Mouse (Mus musculus): ENCODE data around the gene Cyp17a1.

Gene Cyp17a1

DNA sequence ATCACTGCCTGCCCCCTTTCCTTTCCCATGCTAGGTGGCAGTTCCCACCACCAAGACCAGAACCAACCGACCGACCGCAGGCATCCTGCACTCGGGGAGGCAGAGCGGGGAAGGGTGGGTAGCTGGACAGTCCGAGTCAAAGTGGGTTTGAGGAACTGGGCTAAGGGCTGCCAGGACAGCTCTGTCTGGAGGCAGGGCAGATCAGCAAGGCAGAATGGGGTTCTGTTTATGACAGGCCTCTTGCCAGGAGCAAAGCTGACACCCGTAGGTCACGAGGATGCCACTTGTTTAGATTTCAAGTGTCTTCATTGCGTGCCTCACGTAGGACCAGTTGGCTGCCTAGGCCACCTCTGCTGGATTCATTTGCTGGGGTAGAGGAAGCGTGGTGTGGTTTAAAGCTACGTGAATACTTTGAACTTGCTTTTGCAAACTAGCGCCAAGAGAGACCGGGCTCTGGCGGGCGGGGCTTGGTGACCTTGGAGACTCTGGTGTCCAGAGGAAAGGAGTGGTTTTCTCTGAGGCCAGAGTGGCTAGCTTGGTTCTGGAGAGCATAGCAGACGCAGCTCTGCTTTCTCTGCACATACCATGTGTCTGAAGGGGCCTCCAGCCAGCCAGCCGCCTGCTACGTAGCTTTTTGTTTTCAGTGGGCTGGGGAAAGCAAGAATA, 31.4 kb downstream of the Cyp17a1 start:
- DNase-seq: peak; percentile 91 to 92

DNA sequence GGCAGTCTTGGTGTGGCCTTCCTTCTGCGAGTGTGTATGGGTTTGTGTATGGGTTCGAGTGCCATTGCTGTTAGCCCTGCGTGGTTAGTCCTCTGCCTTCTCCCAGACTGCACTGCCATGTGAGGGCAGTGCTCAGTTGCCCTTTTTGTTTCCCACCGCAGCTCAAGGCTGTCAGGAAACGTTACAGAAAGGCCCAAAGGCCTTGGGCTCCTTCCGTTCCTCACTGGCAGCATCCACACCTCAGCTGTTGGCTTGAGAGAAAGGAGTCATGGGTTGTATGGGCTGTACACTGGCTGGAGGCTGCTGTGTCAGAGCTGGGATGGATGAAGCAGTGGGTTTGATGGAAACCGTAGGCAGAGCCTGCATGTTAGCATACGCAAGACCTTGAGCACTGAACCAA, 32.2 kb downstream of the Cyp17a1 start:
- no peak for DNase-seq

DNA sequence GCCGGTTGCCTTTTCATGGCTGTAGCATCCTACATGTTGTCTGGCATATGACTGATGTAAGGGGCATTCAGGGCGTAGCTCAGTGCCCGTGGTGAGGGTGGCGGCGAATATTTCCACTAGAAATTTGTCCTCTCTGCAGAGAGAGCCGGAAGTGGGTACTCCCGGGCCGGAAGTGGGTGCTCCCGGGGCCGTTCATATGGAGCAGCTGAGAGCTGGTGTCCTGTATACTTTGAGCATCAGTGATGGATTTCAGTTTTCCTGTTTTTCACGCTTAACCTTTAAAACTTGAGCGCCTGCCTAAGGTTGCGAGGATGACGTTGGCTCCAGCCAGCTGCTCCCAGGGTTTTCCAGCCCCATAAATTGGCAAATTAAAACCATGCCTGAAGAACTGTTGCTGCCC, 33.5 kb downstream of the Cyp17a1 start:
- DNase-seq: peak; percentile 49 to 54

DNA sequence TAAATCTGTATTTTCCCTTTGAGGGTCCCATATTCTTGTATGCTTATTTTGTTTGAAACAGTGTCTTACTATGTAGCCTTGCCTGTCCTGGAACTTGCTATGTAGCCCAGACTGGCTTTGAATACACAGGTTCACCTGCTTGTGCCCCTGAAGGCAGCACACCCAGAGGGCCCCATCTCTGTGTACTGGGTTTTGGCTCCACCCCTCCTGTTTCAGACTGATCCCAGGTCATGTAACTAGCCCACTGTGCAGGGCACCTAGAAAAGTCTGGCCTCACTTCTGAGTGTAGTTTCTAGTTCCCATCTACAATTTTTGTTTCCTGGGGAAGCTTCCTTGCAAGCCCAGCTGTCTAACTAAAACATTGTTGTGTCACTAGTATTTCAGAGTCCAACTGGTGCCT, 33.9 kb downstream of the Cyp17a1 start:
- DNase-seq: no peak

DNA sequence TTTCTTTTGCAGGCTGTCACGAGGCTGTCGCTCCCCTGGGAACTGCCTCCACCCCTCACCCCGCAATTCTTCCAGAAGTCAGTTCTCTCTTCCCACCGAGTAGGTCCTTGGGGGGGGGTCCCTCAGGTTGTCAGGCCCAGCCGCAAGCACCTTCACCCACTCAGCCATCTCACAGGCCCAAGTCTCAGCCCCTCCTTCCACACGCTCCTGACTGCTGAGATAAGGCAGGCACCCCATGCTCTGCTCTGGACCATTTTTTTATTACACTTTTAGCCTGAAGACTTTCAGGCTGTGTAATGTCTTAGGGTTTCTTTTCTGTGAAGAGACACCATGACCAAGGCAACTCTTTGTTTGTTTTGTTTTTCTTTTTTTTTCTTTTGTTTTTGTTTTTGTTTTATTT, 35.4 kb downstream of the Cyp17a1 start:
- no peak for DNase-seq

DNA sequence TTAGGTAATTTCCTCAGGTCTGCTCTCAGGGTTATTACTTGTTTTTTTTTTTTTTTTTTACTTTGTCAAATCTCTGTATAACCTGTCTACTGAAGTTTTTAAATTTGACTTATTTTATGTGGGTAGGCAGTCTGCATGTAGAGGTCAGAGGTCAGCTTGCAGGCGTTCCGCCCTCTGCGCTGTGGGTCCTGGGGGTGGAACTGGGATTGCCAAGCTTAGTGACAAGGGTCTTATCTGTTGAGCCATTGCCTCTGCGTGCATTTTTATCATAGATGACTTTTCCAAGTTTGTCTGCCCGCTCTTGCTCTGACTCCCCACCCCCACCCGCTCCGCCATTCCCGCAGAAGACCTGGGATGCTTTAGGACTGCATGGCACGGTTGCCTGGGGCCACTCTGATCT, 37.2 kb downstream of the Cyp17a1 start:
- peak in 1 of 2 experiments; percentile 37 for DNase-seq

DNA sequence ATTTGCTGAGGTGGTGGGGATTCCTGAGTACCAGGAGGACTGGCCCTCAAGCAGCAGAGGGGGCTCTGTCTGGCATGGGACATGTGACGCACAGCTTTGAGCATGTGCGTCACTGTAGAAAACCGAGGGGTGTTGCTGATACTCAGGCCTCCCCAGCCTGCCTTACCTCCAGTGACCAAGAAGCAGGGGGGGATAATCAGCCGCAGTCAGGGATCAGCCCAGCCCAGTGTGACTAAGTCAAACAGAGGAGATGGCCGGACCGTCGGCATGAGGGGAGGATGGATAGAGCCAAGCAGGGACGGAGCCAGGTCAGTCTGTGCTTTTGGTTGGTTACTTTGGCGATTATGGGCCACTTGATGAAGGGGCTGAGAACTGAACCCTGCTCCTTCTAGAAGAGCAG, 41.3 kb downstream of the Cyp17a1 start:
- no peak for DNase-seq

DNA sequence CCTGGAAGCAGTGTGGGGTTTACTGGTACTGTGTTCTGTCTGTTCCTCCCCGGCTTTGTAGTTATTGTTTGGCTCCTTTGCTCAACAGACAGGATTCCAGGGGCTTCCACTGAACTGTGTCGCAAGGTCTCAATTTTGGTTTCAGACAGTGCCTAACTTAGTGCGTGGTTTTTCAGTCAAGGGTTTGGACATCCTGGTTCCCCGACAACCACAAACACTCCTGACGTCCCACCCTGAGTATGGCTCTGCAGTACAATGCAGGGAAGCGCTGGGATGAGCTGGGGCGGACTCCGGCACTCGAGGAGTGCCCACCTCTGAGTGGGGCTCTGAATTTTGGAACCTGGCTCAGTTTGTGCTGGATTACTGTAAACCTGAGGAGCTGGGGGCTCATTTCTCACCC, 43.2 kb downstream of the Cyp17a1 start:
- no peak for DNase-seq

DNA sequence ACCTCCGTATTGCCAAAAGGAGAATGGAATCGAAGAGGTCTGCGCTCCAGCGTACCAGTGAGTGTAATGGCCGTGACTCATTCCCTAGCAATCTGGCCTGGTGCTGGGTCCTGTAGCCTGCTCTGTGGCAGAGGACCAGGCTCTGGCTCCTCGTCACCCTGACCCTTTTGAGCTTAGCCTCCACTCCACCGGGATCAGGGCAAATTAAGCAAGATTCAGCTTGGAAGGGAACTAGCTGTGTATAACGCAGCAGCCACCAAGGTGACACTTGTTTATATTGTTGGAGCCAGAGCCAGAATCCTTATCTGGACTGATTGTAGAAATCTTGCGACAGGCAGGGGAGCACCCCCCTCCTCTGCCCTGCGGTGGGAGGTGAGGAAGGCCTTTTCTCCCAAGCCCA, 44.6 kb downstream of the Cyp17a1 start:
- DNase-seq: no peak

DNA sequence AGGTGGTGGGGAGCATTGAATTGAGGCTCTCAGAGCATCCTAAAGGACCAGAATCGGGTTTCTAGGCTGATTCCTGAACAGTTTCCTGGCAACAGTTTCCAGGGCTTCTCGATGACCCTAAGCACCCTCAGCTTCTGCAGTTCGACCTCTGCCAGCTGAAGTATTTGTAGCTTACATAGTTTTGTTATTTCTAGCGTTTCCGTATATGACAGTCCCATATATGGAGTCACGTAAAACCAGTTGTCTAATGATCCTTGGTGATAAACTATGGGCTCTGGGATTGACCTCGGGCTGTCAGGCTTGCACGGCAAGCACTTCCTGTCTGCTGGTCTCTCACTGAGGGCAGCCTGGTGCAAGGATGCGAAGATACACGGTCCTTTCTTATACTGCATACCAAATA, 47.5 kb downstream of the Cyp17a1 start:
- no peak for DNase-seq

DNA sequence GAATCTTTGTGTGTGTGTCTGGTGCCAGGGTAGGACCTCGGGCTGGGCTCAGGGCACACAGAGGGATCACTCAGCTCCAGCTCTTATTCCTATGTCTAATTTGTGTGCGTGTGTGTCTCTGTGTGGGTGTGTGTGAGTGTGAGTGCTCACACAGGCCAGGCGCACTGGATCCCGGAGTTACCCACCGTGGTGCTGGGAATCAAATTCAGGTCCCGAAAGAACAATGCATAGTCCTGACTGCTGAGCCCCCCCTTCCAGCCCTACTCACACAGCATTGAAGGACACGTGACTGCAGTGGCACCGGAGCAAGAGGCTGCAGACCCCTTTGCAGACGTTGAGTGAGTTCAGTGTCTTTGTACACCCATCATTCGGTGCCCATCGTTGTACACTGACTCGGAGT, 48.0 kb downstream of the Cyp17a1 start:
- DNase-seq: no peak

DNA sequence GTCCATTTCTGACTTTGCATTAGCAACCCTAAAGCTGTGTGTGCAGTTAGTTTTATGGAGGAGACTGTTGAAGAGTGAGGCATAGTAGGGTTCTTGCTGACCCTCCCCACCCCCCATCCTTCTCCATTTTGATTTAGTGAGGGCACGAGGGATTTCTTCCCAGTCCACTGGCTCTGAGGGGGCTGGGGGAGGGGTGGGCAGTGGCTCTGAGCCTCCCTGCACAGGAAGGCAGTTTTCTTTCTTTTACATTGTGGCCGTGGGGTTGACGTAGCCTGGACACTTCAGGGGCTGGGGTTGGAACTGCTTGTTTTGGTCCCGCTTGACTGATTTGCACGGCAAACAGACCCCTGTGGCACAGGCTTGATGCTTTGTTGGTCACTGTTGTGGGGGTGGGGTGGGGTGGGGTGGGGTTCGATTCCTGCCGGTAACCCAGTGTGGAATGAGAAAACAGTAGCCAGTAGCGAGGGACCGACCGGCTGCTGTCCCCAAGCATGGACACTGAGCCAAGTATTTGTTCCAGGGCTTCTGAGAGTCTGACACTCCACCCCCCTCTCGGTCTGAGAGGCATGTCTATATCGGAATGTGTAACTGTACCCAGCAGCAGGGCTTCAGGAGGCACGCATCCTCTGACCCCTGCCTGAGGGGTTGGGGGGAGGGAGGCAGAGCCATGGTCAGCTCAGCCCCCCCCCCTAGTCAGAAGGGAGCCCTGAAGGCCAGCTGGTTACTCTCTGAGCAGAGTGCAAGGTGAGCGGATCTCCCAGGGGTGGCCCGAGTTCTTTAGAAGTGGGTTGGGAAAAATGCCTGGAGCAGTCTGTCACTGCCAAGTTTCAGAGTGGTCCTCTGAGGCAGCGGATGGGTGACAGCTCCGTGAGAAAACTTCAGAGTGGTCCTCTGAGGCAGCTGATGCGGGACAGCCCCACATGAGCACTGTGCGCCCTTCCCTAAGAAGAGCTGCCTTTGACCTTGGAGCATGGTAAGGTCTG, 48.9 kb downstream of the Cyp17a1 start:
- DNase-seq: peak; percentile 48 to 76

DNA sequence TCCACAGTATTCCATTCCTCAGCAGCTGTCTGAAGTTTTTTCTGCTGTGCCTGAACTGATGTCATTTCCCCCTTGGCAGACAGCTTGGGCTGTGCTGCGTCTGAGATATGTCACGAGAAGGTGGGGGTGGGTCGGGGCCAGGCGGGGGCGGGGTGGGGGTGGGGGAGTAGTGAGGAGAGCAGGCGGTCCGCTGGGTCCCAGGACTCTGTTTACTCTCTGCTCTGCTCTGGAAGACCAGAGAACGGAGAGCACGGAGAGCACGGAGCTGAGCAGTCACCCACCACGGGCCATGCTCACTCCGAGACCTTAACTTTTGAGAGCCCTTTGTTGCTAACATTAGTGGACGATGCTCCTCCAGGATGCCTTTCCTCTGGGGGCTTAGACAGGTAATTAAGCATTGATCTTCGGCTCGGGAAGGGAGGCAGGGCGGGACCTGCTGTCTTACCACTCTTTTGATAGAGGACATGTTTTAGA, 49.7 kb downstream of the Cyp17a1 start:
- no peak for DNase-seq

DNA sequence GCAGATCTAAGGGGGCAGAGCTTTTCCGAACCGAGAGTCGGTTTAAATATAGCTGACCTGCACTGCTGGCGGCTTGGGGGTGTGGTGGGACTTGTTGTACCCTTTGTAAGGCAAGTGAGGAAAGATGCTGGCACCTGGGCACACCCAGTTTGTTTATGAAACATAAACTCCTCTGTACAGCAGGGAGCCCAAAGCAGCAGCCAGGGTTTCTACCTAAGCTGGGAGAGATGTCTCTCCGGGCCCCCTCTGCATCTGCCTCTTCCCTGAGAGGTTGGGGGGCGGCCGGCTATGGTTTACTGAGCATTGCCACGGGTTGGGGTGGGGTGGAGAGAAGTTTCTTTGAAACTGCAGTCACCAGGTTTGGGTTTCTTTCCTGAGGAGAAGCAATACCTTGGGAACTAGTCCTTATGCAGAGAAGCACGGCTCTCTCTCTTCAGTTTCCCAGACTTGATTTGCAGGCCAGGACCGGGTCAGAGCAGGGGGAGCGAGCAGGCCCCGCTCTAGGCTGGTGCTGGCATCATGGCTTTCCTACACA, 50.2 kb downstream of the Cyp17a1 start:
- DNase-seq: no peak

DNA sequence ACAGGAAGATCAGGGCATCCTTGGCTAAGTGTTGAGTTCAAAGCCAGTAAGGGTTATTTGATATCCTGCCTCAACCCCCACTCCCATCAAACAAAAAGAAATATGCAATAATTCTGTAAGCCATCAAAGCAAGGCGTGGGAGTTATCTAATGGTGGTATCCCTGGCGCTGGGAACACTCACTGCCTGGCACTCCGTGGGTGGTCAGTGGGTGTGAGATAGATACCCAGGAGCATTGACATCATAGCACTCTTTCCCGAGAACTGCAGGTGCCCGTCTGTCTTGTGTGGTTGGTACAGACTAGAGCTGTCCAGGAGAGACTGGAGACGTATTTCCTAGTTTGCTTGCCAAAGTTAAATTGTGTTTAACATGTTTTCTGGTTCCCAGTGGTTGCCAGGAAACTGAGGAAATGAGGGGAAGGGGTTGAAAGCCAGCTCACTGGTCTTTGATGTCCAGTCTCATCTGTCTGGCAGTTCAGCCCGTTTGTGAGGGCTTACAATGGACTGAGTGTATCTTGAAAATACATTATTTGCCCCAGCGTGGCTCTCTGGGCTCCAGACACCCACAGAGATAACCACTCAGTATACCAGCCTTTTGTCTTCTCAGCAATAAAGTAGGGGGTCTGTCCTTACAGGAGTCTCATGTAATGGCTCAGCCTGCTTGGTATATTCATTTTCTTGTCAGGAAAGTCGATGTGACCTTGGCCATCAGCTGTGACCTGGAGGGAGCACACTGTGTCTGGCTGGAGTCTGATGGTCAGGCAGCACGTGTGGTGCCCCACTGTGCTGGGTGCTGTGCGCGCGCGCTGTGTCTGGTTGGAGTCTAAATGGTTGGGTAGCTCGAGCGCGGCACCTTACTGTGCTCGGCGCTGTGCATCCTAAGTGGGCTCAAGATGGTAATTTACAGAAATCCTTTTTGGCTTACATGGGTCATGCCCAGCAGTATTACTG, 51.5 kb downstream of the Cyp17a1 start:
- DNase-seq: no peak

DNA sequence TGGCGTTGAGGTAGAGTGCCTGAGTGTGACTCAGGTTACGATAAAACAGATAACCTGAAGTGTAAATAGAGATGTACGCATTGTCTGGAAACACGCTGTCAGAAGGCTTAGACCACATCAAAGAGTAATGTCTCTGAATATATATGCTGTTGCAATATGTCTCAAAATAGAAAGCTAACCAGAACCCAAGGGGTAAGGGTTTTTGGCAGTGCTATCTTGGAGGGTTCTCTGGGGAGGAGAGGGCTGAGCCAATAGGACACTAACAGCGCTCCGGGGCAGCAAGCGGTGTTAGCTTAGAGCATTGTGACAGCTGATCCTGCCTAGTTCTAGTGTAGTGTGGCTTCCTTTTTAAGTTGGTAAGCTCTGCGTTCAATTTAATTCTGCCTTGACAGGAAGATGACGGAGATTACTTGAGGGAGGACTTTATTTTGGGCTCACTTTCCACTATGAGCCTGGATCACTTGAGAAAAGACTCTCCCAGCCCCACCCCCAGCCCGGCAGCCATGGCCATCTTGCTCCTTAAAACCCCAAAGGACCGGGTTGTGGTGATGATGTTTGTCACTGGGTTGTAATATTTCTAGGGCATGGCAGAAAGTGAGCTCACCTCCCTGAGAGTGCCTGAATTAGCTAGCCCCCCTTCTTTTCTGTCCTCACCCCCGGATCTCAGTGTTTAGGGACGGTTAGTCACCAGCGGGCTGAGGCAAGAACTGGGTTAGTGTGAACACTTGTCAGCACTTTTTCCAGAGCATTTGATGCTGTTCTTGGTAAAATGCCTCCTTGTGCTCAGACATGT, 52.8 kb downstream of the Cyp17a1 start:
- DNase-seq: no peak

DNA sequence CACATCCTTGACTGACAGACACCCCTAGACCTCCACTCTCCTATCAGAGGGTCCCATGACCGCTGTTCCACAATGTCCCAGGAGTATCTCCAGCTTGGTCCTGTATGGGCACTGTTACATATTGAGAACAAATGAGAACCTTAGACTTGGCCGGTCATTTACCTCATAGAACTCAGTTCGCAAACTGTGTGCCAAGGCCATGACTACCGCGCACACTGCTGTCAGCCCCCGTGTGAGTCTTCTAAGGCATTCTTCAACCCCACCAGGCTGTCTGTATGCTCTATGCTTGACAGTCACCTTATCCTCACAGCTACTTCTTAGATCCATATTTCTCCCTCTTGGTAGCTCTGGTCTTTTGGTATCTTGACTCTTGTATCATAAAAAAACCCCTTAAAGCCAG, 53.5 kb downstream of the Cyp17a1 start:
- DNase-seq: no peak

DNA sequence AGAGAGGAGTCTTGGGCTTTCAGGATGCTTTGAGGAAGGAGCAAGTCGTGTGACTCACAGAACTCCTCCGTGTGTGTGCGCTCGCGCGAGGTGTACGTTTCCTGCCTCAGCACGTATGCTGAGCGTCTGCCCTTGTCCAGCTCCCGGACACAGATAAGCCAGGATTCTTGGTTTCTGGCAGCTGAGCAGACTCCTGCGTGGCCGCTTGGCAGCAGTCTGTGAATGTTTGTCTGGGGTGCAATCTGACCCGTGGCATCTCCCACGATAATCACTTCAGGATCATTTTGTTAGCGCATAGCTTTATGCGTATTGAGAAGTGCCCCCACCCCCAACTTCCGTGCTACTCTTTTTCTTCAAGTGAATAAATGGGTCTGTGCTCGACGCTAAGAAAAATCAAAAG, 54.0 kb downstream of the Cyp17a1 start:
- DNase-seq: peak in 1 of 2 experiments; percentile 33

DNA sequence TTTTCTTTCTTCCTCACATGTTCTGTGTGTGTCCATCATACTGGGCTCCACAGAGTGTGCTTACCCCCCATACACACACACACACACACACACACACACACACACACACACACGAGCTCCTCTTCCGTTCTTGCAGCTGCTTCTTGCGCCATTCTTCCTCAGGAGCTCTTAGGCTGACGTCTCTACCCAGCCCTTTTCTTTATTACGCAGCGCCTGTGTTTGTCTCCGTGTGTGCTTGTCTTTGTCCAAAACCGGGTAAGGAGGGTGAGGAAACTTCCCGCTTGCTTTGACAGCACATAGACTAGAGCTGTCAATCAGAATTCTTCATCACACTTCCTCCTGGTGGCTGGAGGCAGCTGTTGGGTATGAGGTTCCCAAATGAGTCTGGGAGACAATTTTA, 54.6 kb downstream of the Cyp17a1 start:
- DNase-seq: no peak

DNA sequence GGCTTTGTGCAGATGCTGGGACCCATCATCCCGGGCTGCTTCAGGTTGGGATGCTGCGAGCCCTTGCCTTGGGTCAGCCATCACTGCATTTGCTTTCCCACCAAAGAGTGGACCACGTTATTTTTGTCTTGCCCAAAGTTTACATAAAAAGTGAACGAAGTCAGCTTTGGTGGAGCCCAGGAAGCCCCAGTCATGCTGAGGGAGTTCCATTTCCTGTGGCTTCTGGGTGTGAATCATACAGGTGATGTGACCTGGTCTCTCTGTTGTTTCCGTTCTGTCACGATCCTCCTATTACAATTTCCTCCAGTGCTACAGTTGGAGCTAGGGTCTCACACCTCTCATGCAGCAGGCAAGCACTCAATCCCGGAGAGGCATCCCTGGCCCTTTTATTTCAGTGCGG, 55.6 kb downstream of the Cyp17a1 start:
- no peak for DNase-seq

Measured in kidney, postnatal 36 days (tissue).